Mouse (Mus musculus): ENCODE results near the gene Golgb1.

DNA sequence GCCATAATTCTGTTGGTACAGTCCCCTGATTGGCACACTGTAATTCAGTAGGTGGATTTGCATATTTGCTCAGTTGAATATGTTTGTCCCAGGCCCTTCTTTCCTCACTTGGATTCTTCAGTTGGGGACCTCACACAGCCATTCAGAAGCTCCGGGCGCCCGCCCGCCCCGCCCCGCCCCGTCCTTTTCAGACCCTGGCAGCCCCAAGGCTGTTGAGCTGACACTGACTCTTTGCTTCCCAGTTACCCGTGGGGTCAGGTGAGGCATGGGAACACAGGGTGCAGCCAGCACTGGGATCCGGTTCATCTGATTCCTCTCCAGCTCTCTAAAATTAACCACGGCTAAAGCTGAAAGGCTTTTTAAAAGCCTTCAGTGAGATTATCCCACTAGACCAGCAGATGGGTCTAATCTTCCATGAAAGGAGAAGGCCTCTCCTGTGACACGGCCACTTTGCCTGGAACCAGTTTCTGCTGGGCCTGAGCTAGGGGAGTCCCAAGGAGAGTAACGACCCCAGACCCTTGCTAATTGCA, 70.0 kb downstream of the Golgb1 start:
- TF ChIP-seq POLR2A (IDR thresholded peaks at IDR 0.05; ENCODE audit: extremely low read depth, insufficient read depth, low read length) = no peak
- no peak for TF ChIP-seq CTCF (IDR thresholded peaks at IDR 0.05; ENCODE audit: extremely low read depth, insufficient read depth, low read length)

Measured in cortical plate, adult 2 months (tissue).